Mouse (Mus musculus) forebrain, postnatal 0 days (tissue): ENCODE data around the gene 1700001L19Rik. TPM values are rescaled to one million over a fixed set of nuclear protein-coding genes. Genes with fewer than 3 reads are reported as not detected.

Experiments used
- ATAC-seq: fragments of 200-750 bp; cut with Nextera tagmentation; 2 replicates; pipeline ENCODE4 v1.8.0; 2017; ENCODE audit warnings: mild to moderate bottlenecking, moderate library complexity
- DNase-seq: peaks from one replicate; pipeline ENCODE4 v3.0.0-alpha.2; 2015
- H3K27ac ChIP-seq: fragments of 300-500 bp; sonication (generic); 2 replicates; pipeline ENCODE4 v1.5.1; 2014; ENCODE audit warnings: low read depth, mild to moderate bottlenecking, antibody characterized with exemption, low read length, moderate library complexity, mixed read lengths
- H3K27me3 ChIP-seq: fragments of 300-500 bp; sonication (generic); 2 replicates; pipeline ENCODE4 v1.6.1; 2014; ENCODE audit warnings: mild to moderate bottlenecking, low read length, mixed read lengths; ENCODE audit not compliant: insufficient read depth
- H3K36me3 ChIP-seq: fragments of 300-500 bp; sonication (generic); 2 replicates; pipeline ENCODE4 v1.6.1; 2014; ENCODE audit warnings: mild to moderate bottlenecking, moderate library complexity; ENCODE audit not compliant: insufficient read depth
- H3K4me1 ChIP-seq: fragments of 300-500 bp; sonication (generic); 2 replicates; pipeline ENCODE4 v1.6.1; 2014; ENCODE audit warnings: antibody characterized with exemption; ENCODE audit not compliant: insufficient read depth
- H3K4me2 ChIP-seq: fragments of 300-500 bp; sonication (generic); 2 replicates; pipeline ENCODE4 v1.6.1; 2014; ENCODE audit warnings: low read depth, mild to moderate bottlenecking, moderate library complexity
- H3K4me3 ChIP-seq: fragments of 300-500 bp; sonication (generic); 2 replicates; pipeline ENCODE4 v1.5.1; 2014; ENCODE audit warnings: low read depth, low read length, mixed read lengths
- H3K9ac ChIP-seq: fragments of 300-500 bp; sonication (generic); 2 replicates; pipeline ENCODE4 v1.6.1; 2014; ENCODE audit warnings: mild to moderate bottlenecking
- H3K9me3 ChIP-seq: fragments of 300-500 bp; sonication (generic); 2 replicates; pipeline ENCODE4 v1.6.1; 2016; ENCODE audit warnings: low read length
- CTCF ChIP-seq: sonication (generic); IDR thresholded peaks from 2 replicates; pipeline ENCODE4 v1.5.1; 2016; ENCODE audit warnings: antibody characterized with exemption, control low read depth, low read depth
- WGBS: fragments of 180-500 bp; shearing (Covaris S2); extraction: QIAGEN DNeasy Blood & Tissue Kit; methylation state at CpG from one replicate; pipeline ENCODE4 v1.1.7; 2014; 5-methylcytosine and 5-hydroxymethylcytosine counted together
- polyA plus RNA-seq: library from polyadenylated mRNA; unstranded; fragments of >200 nt; fragmentation: Nextera tagmentation; extraction: Ambion mirVana; gene quantifications from 2 replicates; pipeline ENCODE4 v1.2.1, GENCODE M21; 2015
- total RNA-seq: library from RNA; depleted of rRNA; stranded (reverse); fragments of >200 nt; gene quantifications from 2 replicates; pipeline ENCODE4 v1.2.3, GENCODE M21; 2014; rRNA removed

The 1700001L19Rik gene
- total and polyA plus RNA-seq, 2 experiments from 2014 or later = 9.4 to 16.5 TPM

GRCm38 (mm10) chr13:68605689-68606126 is 8.5 kb downstream of the 1700001L19Rik start:
- H3K9me3 ChIP-seq = no peaks in the 10 kb centered on the region
- ATAC-seq = peak; percentile 74
- 3% methylated on average over 11 of the region's 11 CpGs for WGBS
- no peaks in the 10 kb centered on the region for H3K36me3 ChIP-seq
- H3K27ac ChIP-seq = no peak overlapping the region
- peak overlapping the region; percentile 41 for H3K4me2 ChIP-seq
- no peak; the same call in 1 of the 2 replicates for TF ChIP-seq CTCF
- H3K9ac ChIP-seq = no peak overlapping the region
- peak; percentile 68 for DNase-seq
- no peaks in the 10 kb centered on the region for H3K27me3 ChIP-seq
- peak overlapping the region; percentile 18 for H3K4me3 ChIP-seq
- H3K4me1 ChIP-seq = peaks cover 6% of the 10 kb centered on the region; the same call in 1 of the 2 replicates

DNA sequence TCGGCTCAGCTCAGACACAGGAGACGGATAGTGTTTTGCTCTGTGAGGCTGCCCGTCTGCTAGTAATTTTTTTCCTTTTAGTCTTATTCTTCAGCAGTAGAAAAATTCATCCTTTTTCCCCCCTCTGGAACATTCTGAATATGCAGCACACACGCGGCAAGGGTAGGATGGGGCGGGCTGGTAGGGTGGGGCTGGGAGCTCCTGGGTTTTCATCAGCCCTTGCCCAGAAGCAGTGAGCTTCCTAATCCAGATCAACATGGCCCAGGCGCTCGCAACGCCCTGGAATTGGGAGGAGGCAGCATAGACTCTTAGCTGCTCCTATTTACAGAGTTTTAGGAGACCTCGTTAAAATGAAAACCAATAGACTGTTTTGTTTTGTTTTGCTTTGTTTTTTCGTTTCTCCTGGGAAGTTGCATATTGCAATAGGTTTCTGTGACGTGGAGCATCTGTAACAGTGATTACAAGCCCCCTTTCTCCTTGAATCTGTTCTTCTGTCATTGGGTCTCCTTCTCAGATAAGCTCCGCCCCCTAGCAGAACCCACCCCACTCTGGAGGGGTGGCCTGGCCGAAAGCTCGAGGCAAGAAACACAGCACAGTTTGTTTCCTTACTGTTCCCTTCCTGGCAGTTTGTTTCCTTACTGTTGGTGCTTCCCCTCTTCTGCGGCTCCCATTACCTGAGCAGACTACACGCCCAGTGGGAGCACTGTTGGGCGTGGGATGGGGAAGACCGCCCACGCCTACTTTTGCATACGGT is 10.6 kb downstream of the 1700001L19Rik start:
- peak overlapping the region; percentile 2; the same call in 1 of the 2 replicates for H3K4me3 ChIP-seq
- 49% methylated on average over 21 of the region's 21 CpGs for WGBS
- H3K9me3 ChIP-seq = no peaks in the 10 kb centered on the region
- H3K27ac ChIP-seq = no peak overlapping the region; the same call in 1 of the 2 replicates
- peak overlapping the region; percentile 23; the same call in 1 of the 2 replicates for H3K9ac ChIP-seq
- H3K4me2 ChIP-seq = peak overlapping the region; percentile 30
- DNase-seq (peak; percentile 45), ATAC-seq (peak; percentile 75)
- no peaks in the 10 kb centered on the region for H3K36me3 ChIP-seq
- H3K27me3 ChIP-seq = no peaks in the 10 kb centered on the region
- TF ChIP-seq CTCF = no peak
- peaks cover 6% of the 10 kb centered on the region; the same call in 1 of the 2 replicates for H3K4me1 ChIP-seq

DNA sequence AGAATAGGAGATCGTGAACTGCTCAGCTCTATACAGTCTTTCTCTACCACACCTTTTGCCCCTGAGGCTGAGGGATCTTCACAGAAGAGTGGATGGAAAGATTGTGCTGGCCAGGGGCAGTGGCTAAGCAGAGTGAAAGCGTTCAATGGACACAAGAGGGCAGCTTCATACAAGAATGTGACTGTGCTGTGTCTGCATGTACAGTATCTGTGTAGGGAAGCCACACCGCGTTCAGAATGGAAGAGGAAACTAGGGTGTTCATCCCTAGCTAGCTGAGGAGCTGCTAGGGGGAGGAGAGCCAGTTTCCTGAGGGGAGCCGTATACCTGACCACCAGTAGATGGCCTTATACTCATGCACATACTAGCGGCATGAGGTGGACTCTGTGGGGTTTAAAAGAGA is 25.6 kb downstream of the 1700001L19Rik start:
- H3K4me1 ChIP-seq = no peaks in the 10 kb centered on the region
- H3K27me3 ChIP-seq = no peaks in the 10 kb centered on the region
- DNase-seq (peak; percentile 72), ATAC-seq (peak; percentile 97)
- H3K4me2 ChIP-seq = no peak overlapping the region
- TF ChIP-seq CTCF = no peak; the same call in none of the 2 replicates
- no peaks in the 10 kb centered on the region for H3K36me3 ChIP-seq
- no peak overlapping the region for H3K27ac ChIP-seq
- no peak overlapping the region for H3K4me3 ChIP-seq
- WGBS = 57% methylated on average over 6 of the region's 6 CpGs
- no peak overlapping the region for H3K9ac ChIP-seq
- no peaks in the 10 kb centered on the region for H3K9me3 ChIP-seq

- no peak overlapping the region for H3K4me2 ChIP-seq
- no peaks in the 10 kb centered on the region for H3K4me1 ChIP-seq
- DNase-seq (no peak), ATAC-seq (no peak)
- H3K27me3 ChIP-seq = no peaks in the 10 kb centered on the region
- WGBS = 74% methylated on average over 3 of the region's 3 CpGs
- H3K9ac ChIP-seq = no peak overlapping the region
- no peaks in the 10 kb centered on the region for H3K9me3 ChIP-seq
- TF ChIP-seq CTCF = no peak
- H3K27ac ChIP-seq = no peak overlapping the region
- no peak overlapping the region for H3K4me3 ChIP-seq
- no peaks in the 10 kb centered on the region for H3K36me3 ChIP-seq
These were observed 29.8 kb downstream of the 1700001L19Rik start for GRCm38 (mm10) chr13:68627041-68627440.

- Histone ChIP-seq H3K27ac (no peak overlapping the region), H3K27me3 (no peaks in the 10 kb centered on the region), H3K4me2 (no peak overlapping the region), H3K4me1 (no peaks in the 10 kb centered on the region), H3K36me3 (no peaks in the 10 kb centered on the region), H3K9ac (no peak overlapping the region), H3K9me3 (no peaks in the 10 kb centered on the region), H3K4me3 (no peak overlapping the region)
- no peak for TF ChIP-seq CTCF
- DNase-seq (no peak), ATAC-seq (no peak)
- WGBS = 97% methylated on average over 1 of the region's 1 CpGs
These were observed 45.6 kb downstream of the 1700001L19Rik start for GRCm38 (mm10) chr13:68642786-68643185.

Other genes starting within 250 kb of the 1700001L19Rik start
- 13.7 and 15.1 TPM in 2 replicates for gene Mtrr, start 15.3 kb upstream of the 1700001L19Rik start, total RNA-seq
- 6.1 and 9.9 TPM in 2 replicates for gene Mtrr, start 15.3 kb upstream of the 1700001L19Rik start, polyA plus RNA-seq
- gene Fastkd3, start 15.2 kb upstream of the 1700001L19Rik start, total RNA-seq = 7.9 and 12.3 TPM in 2 replicates
- 19.5 and 21.3 TPM in 2 replicates for gene Fastkd3, start 15.2 kb upstream of the 1700001L19Rik start, polyA plus RNA-seq